Comparison of ENCODE assay signal across 18 mouse cellular contexts in genomic region chr3:121900429-121900844, GRCm38 (mm10). TPM values are rescaled to one million over a fixed set of nuclear protein-coding genes. Genes with fewer than 3 reads are reported as not detected.
A peak's percentile ranks its signal among the peaks of the same experiment; 100 is the strongest.
DNase-seq lines count a peak whose midpoint lies in the region; ATAC-seq and TF ChIP-seq lines count a peak whose summit lies in the region.
"Had no signal": no experiment of that assay in that cellular context is flagged by ENCODE, and none has a peak within 500 bp of the region (broad histone marks: within the 10 kb centered on the region; RNA-seq: fewer than 3 reads in every experiment).

No protein-coding gene starts in this region.

- no peak overlapping the region for H3K9ac ChIP-seq in liver, embryonic 11.5 days (ENCODE audit: low read depth, low read length)
- H3K9ac ChIP-seq in kidney, embryonic 15.5 days, result no peak overlapping the region
- H3K9ac ChIP-seq in liver, postnatal 0 days (replicated peaks), result no peak overlapping the region
- no peak overlapping the region for H3K9ac ChIP-seq in forebrain, embryonic 16.5 days (replicated peaks; ENCODE audit: low read depth, low read length)
- H3K9ac ChIP-seq: forebrain, postnatal 0 days; hindbrain, embryonic 14.5 days; liver, embryonic 13.5 days; midbrain, embryonic 12.5 days; neural tube, embryonic 15.5 days had no signal

- no peak overlapping the region for H3K27ac ChIP-seq in liver, embryonic 11.5 days (ENCODE audit: low read depth, low read length)
- peak overlapping the region; percentile 69 for H3K27ac ChIP-seq in kidney, embryonic 15.5 days
- no peak overlapping the region for H3K27ac ChIP-seq in liver, postnatal 0 days (ENCODE audit: low read depth)
- no peak overlapping the region for H3K27ac ChIP-seq in forebrain, embryonic 16.5 days (ENCODE audit: low read length)
- H3K27ac ChIP-seq: hindbrain, embryonic 14.5 days; liver, embryonic 13.5 days; midbrain, embryonic 12.5 days; neural tube, embryonic 15.5 days had no signal

- H3K36me3 ChIP-seq in liver, embryonic 11.5 days (ENCODE audit: control insufficient read depth, insufficient read depth, low read length), result no peaks in the 10 kb centered on the region
- no peaks in the 10 kb centered on the region for H3K36me3 ChIP-seq in kidney, embryonic 15.5 days
- no peaks in the 10 kb centered on the region for H3K36me3 ChIP-seq in liver, postnatal 0 days (replicated peaks; ENCODE audit: insufficient read depth, low read length)
- no peaks in the 10 kb centered on the region for H3K36me3 ChIP-seq in forebrain, embryonic 16.5 days (ENCODE audit: control insufficient read depth, insufficient read depth)
- H3K36me3 ChIP-seq: heart, embryonic 10.5 days; liver, embryonic 13.5 days; midbrain, embryonic 12.5 days; neural tube, embryonic 15.5 days had no signal

- no peak overlapping the region for H3K4me2 ChIP-seq in liver, embryonic 11.5 days
- H3K4me2 ChIP-seq in kidney, embryonic 15.5 days, result peak overlapping the region; percentile 26
- no peak overlapping the region for H3K4me2 ChIP-seq in liver, postnatal 0 days (ENCODE audit: low read depth, low read length)
- H3K4me2 ChIP-seq in forebrain, embryonic 16.5 days (ENCODE audit: low read length), result no peak overlapping the region
- H3K4me2 ChIP-seq: hindbrain, embryonic 14.5 days; liver, embryonic 13.5 days; midbrain, embryonic 12.5 days; neural tube, embryonic 15.5 days had no signal

- DNase-seq in adrenal gland, postnatal 36 days, result peak; percentile 10 to 31
- DNase-seq in adrenal gland, postnatal 14 days, result no peak
- DNase-seq in liver, embryonic 11.5 days (ENCODE audit: low spot score), result no peak
- no peak for DNase-seq in liver
- no peak for DNase-seq in liver, postnatal 0 days
- DNase-seq: cerebellum, adult 11-12 months; forebrain, postnatal 0 days; gastrocnemius, postnatal 10 days; liver, embryonic 13.5 days had no signal

- no peak for TF ChIP-seq CTCF in liver, postnatal 0 days (IDR thresholded peaks at IDR 0.05; ENCODE audit: low read depth)

- H3K27me3 ChIP-seq in liver, embryonic 11.5 days (replicated peaks; ENCODE audit: control insufficient read depth, insufficient read depth, low read length), result 0 out of 2 replicates have a peak, but pooled peaks cover 2% of the 10 kb centered on the region
- no peaks in the 10 kb centered on the region for H3K27me3 ChIP-seq in kidney, embryonic 15.5 days
- H3K27me3 ChIP-seq in liver, postnatal 0 days (ENCODE audit: insufficient read depth, low read length), result no peaks in the 10 kb centered on the region
- no peaks in the 10 kb centered on the region for H3K27me3 ChIP-seq in forebrain, embryonic 16.5 days (replicated peaks; ENCODE audit: control insufficient read depth, insufficient read depth, low read length)
- H3K27me3 ChIP-seq: liver, embryonic 13.5 days; neural tube, embryonic 15.5 days had no signal

- ATAC-seq in liver, embryonic 11.5 days (replicated peaks; ENCODE audit: low FRiP score), result 0 out of 2 replicates have a peak, but pooled peaks have one; percentile 36
- ATAC-seq in kidney, embryonic 15.5 days (replicated peaks; ENCODE audit: low FRiP score), result no peak
- ATAC-seq in liver, postnatal 0 days, result 0 out of 2 replicates have a peak, but pooled peaks have one; percentile 38
- ATAC-seq in forebrain, embryonic 16.5 days, result no peak
- ATAC-seq in cerebellum, adult (ENCODE audit: insufficient number of reproducible peaks, low FRiP score, low TSS enrichment), result no peak
- ATAC-seq: activated CD4-positive, CD25-positive, alpha-beta regulatory T cell, adult 4 months; forebrain, postnatal 0 days; intestine, embryonic 16.5 days had no signal

- no peak overlapping the region for H3K4me3 ChIP-seq in liver, embryonic 11.5 days (ENCODE audit: low read depth, low read length)
- H3K4me3 ChIP-seq in kidney, embryonic 15.5 days (replicated peaks), result no peak overlapping the region
- H3K4me3 ChIP-seq in liver, postnatal 0 days (ENCODE audit: low read depth, low read length), result no peak overlapping the region
- no peak overlapping the region for H3K4me3 ChIP-seq in forebrain, embryonic 16.5 days (replicated peaks; ENCODE audit: low read length)
- H3K4me3 ChIP-seq: heart, embryonic 10.5 days; liver, embryonic 13.5 days; midbrain, embryonic 12.5 days; neural tube, embryonic 15.5 days had no signal

- no peaks in the 10 kb centered on the region for H3K9me3 ChIP-seq in liver, embryonic 11.5 days (ENCODE audit: control insufficient read depth, low read length)
- H3K9me3 ChIP-seq in kidney, embryonic 15.5 days (replicated peaks), result no peaks in the 10 kb centered on the region
- H3K9me3 ChIP-seq in liver, postnatal 0 days (ENCODE audit: low read length), result no peaks in the 10 kb centered on the region
- no peaks in the 10 kb centered on the region for H3K9me3 ChIP-seq in forebrain, embryonic 16.5 days (ENCODE audit: control insufficient read depth, low read length)
- H3K9me3 ChIP-seq: heart, embryonic 10.5 days; liver, embryonic 13.5 days; midbrain, embryonic 12.5 days; neural tube, embryonic 15.5 days had no signal

- no peak for TF ChIP-seq EP300 in liver, postnatal 0 days (IDR thresholded peaks at IDR 0.05; ENCODE audit: low read depth)

- H3K4me1 ChIP-seq in liver, embryonic 11.5 days (replicated peaks; ENCODE audit: control insufficient read depth, insufficient read depth, low read length), result 0 out of 2 replicates have a peak, but pooled peaks cover 2% of the 10 kb centered on the region
- peaks cover 29% of the 10 kb centered on the region for H3K4me1 ChIP-seq in kidney, embryonic 15.5 days
- H3K4me1 ChIP-seq in liver, postnatal 0 days (ENCODE audit: insufficient read depth), result peaks cover 5% of the 10 kb centered on the region
- H3K4me1 ChIP-seq in forebrain, embryonic 16.5 days (replicated peaks; ENCODE audit: control insufficient read depth, insufficient read depth, low read length), result no peaks in the 10 kb centered on the region
- H3K4me1 ChIP-seq: midbrain, embryonic 12.5 days had no signal

- 67% methylated on average over 8 of the region's 8 CpGs for WGBS in liver, embryonic 11.5 days
- 64% methylated on average over 8 of the region's 8 CpGs for WGBS in kidney, embryonic 15.5 days
- WGBS in liver, postnatal 0 days (ENCODE audit: insufficient replicate concordance), result 42% methylated on average over 8 of the region's 8 CpGs
- WGBS in forebrain, embryonic 16.5 days, result 79% methylated on average over 8 of the region's 8 CpGs

RNA-seq across cellular contexts. Expression of gene Arhgap29, which starts 51.9 kb away (rescaled TPM):
- 10 to 100 TPM; 60.2 to 60.4 TPM for total RNA-seq in adrenal gland, postnatal 36 days (2021)
- total RNA-seq in adrenal gland, postnatal 14 days (2021), result 82.6 and 83.4 TPM in 2 replicates
- polyA plus RNA-seq in liver, embryonic 11.5 days (2014; fragmentation: Nextera tagmentation; extraction: Ambion mirVana), result 24.1 and 25.5 TPM in 2 replicates
- polyA plus RNA-seq in kidney, embryonic 15.5 days (2015; fragmentation: Nextera tagmentation; extraction: Ambion mirVana), result 43.3 and 47.9 TPM in 2 replicates
- 7.3 and 10.4 TPM in 2 replicates for polyA plus RNA-seq in liver, postnatal 0 days (2015; fragmentation: Nextera tagmentation; extraction: Ambion mirVana)
- polyA plus RNA-seq in forebrain, embryonic 16.5 days (2015; fragmentation: Nextera tagmentation; extraction: Ambion mirVana), result 18.3 and 27.8 TPM in 2 replicates

Comparison
In these comparisons a context has a peak if more than half of its experiments do, and no peak if none do; other contexts are left out.
1. DNase-seq: peak in adrenal gland, postnatal 36 days (2 of 2); none in adrenal gland, postnatal 14 days (single experiment), liver, embryonic 11.5 days (single experiment), liver (single experiment) and liver, postnatal 0 days (single experiment).
2. ATAC-seq: peak in liver, embryonic 11.5 days (single experiment) and liver, postnatal 0 days (single experiment); none in kidney, embryonic 15.5 days (single experiment), forebrain, embryonic 16.5 days (single experiment) and cerebellum, adult (single experiment).